Mouse (Mus musculus) yolk sac, embryonic 10.5 days (tissue): Measurements from ENCODE around the gene Pafah1b2.
A peak's percentile ranks its signal among the peaks of the same experiment; 100 is the strongest.

ENCODE experiments used
- DNase-seq: peaks from one replicate; pipeline ENCODE4 v3.0.0-alpha.2; 2017; ENCODE audit warnings: low spot score

The Pafah1b2 gene

GRCm38 (mm10) chr9:46012091-46013008 lies at the start of gene Pafah1b2, which contains the start of gene Sik3:
Pafah1b2 (minus strand) TSS chr9:46012690.
Sik3 (plus strand) TSS chr9:46012820.
- DNase-seq = peak; percentile 93

- peak; percentile 25 for DNase-seq
Measured at GRCm38 (mm10) chr9:46061696-46062425, 49.4 kb upstream of the Pafah1b2 start.

GRCm38 (mm10) chr9:46060249-46060648 lies 47.8 kb upstream of the Pafah1b2 start:
- peak; percentile 50 for DNase-seq

- no peak for DNase-seq
Measured at GRCm38 (mm10) chr9:46058065-46058464, 45.6 kb upstream of the Pafah1b2 start.

GRCm38 (mm10) chr9:46053014-46053666 lies 40.6 kb upstream of the Pafah1b2 start:
- DNase-seq = no peak

GRCm38 (mm10) chr9:46050203-46050602 lies 37.7 kb upstream of the Pafah1b2 start:
- DNase-seq = no peak

- no peak for DNase-seq
Measured at GRCm38 (mm10) chr9:46049525-46049924, 37.0 kb upstream of the Pafah1b2 start.

GRCm38 (mm10) chr9:46046724-46047517 lies 34.4 kb upstream of the Pafah1b2 start:
- no peak for DNase-seq

GRCm38 (mm10) chr9:46043626-46044025 lies 31.1 kb upstream of the Pafah1b2 start:
- no peak for DNase-seq

GRCm38 (mm10) chr9:46042387-46042786 lies 29.9 kb upstream of the Pafah1b2 start:
- no peak for DNase-seq

GRCm38 (mm10) chr9:46041186-46041585 lies 28.7 kb upstream of the Pafah1b2 start:
- no peak for DNase-seq

GRCm38 (mm10) chr9:46038786-46039185 lies 26.3 kb upstream of the Pafah1b2 start:
- no peak for DNase-seq

GRCm38 (mm10) chr9:46036881-46037280 lies 24.4 kb upstream of the Pafah1b2 start:
- no peak for DNase-seq

- DNase-seq = no peak
Measured at GRCm38 (mm10) chr9:46035290-46035871, 22.9 kb upstream of the Pafah1b2 start.

GRCm38 (mm10) chr9:46033862-46034261 lies 21.4 kb upstream of the Pafah1b2 start:
- no peak for DNase-seq

GRCm38 (mm10) chr9:46033058-46033457 lies 20.6 kb upstream of the Pafah1b2 start:
- no peak for DNase-seq

GRCm38 (mm10) chr9:46032190-46032589 lies 19.7 kb upstream of the Pafah1b2 start:
- no peak for DNase-seq

GRCm38 (mm10) chr9:46030968-46031367 lies 18.5 kb upstream of the Pafah1b2 start:
- DNase-seq = peak; percentile 24

GRCm38 (mm10) chr9:46030184-46030583 lies 17.7 kb upstream of the Pafah1b2 start:
- no peak for DNase-seq

- DNase-seq = no peak
Measured at GRCm38 (mm10) chr9:46029534-46029933, 17.0 kb upstream of the Pafah1b2 start.

- no peak for DNase-seq
Measured at GRCm38 (mm10) chr9:46027994-46028393, 15.5 kb upstream of the Pafah1b2 start.
